Mouse (Mus musculus): ENCODE results near the gene Car10. TPM values are rescaled to one million over a fixed set of nuclear protein-coding genes. Genes with fewer than 3 reads are reported as not detected.

Car10 gene
- total and polyA plus RNA-seq, 3 experiments: not detected

DNA sequence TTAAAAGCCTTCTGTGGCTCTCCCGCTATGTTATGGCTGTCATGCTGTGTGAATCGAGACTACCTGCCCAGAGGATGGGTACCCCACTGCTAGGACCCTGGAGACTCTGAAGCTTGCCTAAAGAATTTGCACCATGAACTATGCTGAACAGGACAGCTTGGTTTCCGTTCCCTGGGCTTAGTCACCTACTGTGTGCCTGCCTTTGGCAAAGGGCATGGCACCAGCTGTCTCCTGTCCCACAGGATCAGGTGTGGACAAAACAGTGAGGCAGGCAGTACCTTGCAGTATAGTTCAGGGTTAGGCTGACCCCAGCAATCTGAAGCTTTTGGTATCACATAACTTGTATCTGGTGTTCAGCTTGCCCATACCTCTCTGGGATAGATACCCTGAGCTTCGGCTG, 25.9 kb downstream of the Car10 start:
- DNase-seq (ENCODE audit: low read depth, low spot score): no peak
- Histone ChIP-seq H3K9ac (ENCODE audit: control insufficient read depth, low read depth, low read length, poor library complexity, severe bottlenecking) (no peak overlapping the region), H3K27me3 (ENCODE audit: control insufficient read depth in 1 of 2, insufficient read depth in 2 of 2, low read length in 2 of 2) (no peaks in the 10 kb centered on the region), H3K4me3 (ENCODE audit: control insufficient read depth in 1 of 2, insufficient read depth in 1 of 2, low read depth in 2 of 2, low read length in 2 of 2) (no peak overlapping the region), H3K27ac (ENCODE audit: control insufficient read depth, low read depth, low read length) (no peak overlapping the region), H3K36me3 (ENCODE audit: control insufficient read depth in 1 of 2, insufficient read depth in 2 of 2, low read length in 2 of 2) (no peaks in the 10 kb centered on the region), H3K79me2 (ENCODE audit: control insufficient read depth, insufficient read depth, low read length, poor library complexity) (no peaks in the 10 kb centered on the region), H3K9me3 (replicated peaks; ENCODE audit: insufficient read depth, low read length) (no peaks in the 10 kb centered on the region), H3K4me1 (ENCODE audit: control insufficient read depth in 1 of 2, insufficient read depth in 2 of 2, low read length in 2 of 2) (no peaks in the 10 kb centered on the region)
- TF ChIP-seq EP300 (IDR thresholded peaks at IDR 0.05; ENCODE audit: low read depth in 1 of 2, low read length in 2 of 2): no peak
- no peak for TF ChIP-seq NRF1 (IDR thresholded peaks at IDR 0.05; ENCODE audit: insufficient read depth, low read depth, low read length, poor library complexity, severe bottlenecking)
- TF ChIP-seq POLR2AphosphoS2 (IDR thresholded peaks at IDR 0.05; ENCODE audit: low read length): no peak
- no peak for TF ChIP-seq CTCF (IDR thresholded peaks at IDR 0.05 in 2 of 3, conservative IDR thresholded peaks at IDR 0.05 in 1 of 3; ENCODE audit: control insufficient read depth in 1 of 3, insufficient read depth in 1 of 3, low read depth in 2 of 3, low read length in 3 of 3, poor library complexity in 1 of 3, severe bottlenecking in 1 of 3)
- TF ChIP-seq BHLHE40 (IDR thresholded peaks at IDR 0.05; ENCODE audit: borderline replicate concordance, low read depth, low read length): no peak
- no peak for TF ChIP-seq CHD1 (IDR thresholded peaks at IDR 0.05; ENCODE audit: low read depth, low read length)
- no peak for TF ChIP-seq GABPA (IDR thresholded peaks at IDR 0.05; ENCODE audit: low read depth, low read length)
- no peak for TF ChIP-seq SIN3A (IDR thresholded peaks at IDR 0.05; ENCODE audit: low read length)
- no peak for TF ChIP-seq MXI1 (IDR thresholded peaks at IDR 0.05; ENCODE audit: low read depth, low read length)
- TF ChIP-seq RCOR1 (IDR thresholded peaks at IDR 0.05; ENCODE audit: low read depth, low read length): no peak
- no peak for TF ChIP-seq TAL1 (IDR thresholded peaks at IDR 0.05; ENCODE audit: low read length)
- no peak for TF ChIP-seq GATA1 (IDR thresholded peaks at IDR 0.05; ENCODE audit: low read depth, low read length)
- TF ChIP-seq NELFE (IDR thresholded peaks at IDR 0.05; ENCODE audit: low read depth, low read length): no peak
- no peak for TF ChIP-seq ZMIZ1 (IDR thresholded peaks at IDR 0.05; ENCODE audit: low read depth, low read length)
- TF ChIP-seq ZC3H11A (IDR thresholded peaks at IDR 0.05; ENCODE audit: low read depth, low read length): no peak
- TF ChIP-seq MAX (IDR thresholded peaks at IDR 0.05; ENCODE audit: low read length): no peak

DNA sequence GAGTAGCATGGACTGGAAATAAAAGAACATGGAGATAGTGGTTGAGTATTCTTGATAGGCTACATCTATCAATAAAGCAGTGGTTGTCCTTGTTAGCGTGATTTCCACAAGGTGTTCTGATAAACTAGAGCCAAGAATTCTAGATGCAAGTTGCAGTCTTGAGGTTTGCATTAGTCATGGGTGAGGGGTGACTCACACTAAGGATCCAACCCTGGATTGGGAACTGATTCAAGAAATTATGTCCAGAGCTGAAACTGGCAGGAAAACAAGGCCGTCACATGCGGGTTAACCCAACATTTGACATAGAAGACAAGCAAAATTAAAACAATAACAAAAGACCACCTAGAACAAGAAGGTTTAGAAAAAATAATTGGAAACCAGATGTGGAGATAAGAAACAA, 28.6 kb downstream of the Car10 start:
- DNase-seq (ENCODE audit: low read depth, low spot score): no peak
- Histone ChIP-seq H3K27ac (ENCODE audit: control insufficient read depth, low read depth, low read length) (no peak overlapping the region), H3K27me3 (ENCODE audit: control insufficient read depth in 1 of 2, insufficient read depth in 2 of 2, low read length in 2 of 2) (no peaks in the 10 kb centered on the region), H3K4me3 (ENCODE audit: control insufficient read depth in 1 of 2, insufficient read depth in 1 of 2, low read depth in 2 of 2, low read length in 2 of 2) (no peak overlapping the region), H3K79me2 (ENCODE audit: control insufficient read depth, insufficient read depth, low read length, poor library complexity) (no peaks in the 10 kb centered on the region), H3K9ac (ENCODE audit: control insufficient read depth, low read depth, low read length, poor library complexity, severe bottlenecking) (no peak overlapping the region), H3K4me1 (ENCODE audit: control insufficient read depth in 1 of 2, insufficient read depth in 2 of 2, low read length in 2 of 2) (no peaks in the 10 kb centered on the region), H3K36me3 (ENCODE audit: control insufficient read depth in 1 of 2, insufficient read depth in 2 of 2, low read length in 2 of 2) (no peaks in the 10 kb centered on the region), H3K9me3 (replicated peaks; ENCODE audit: insufficient read depth, low read length) (no peaks in the 10 kb centered on the region)
- TF ChIP-seq USF2 (IDR thresholded peaks at IDR 0.05; ENCODE audit: borderline replicate concordance in 1 of 2, insufficient read depth in 1 of 2, low read depth in 1 of 2, low read length in 2 of 2) (no peak), CHD1 (IDR thresholded peaks at IDR 0.05; ENCODE audit: low read depth, low read length) (no peak), POLR2AphosphoS5 (IDR thresholded peaks at IDR 0.05; ENCODE audit: borderline replicate concordance, low read depth, low read length) (no peak), CTCF (IDR thresholded peaks at IDR 0.05 in 2 of 3, conservative IDR thresholded peaks at IDR 0.05 in 1 of 3; ENCODE audit: control insufficient read depth in 1 of 3, insufficient read depth in 1 of 3, low read depth in 2 of 3, low read length in 3 of 3, poor library complexity in 1 of 3, severe bottlenecking in 1 of 3) (no peak), POLR2A (IDR thresholded peaks at IDR 0.05; ENCODE audit: control insufficient read depth in 1 of 2, insufficient read depth in 1 of 2, low read depth in 1 of 2, low read length in 2 of 2, poor library complexity in 1 of 2) (no peak), UBTF (IDR thresholded peaks at IDR 0.05; ENCODE audit: borderline replicate concordance, insufficient read depth, low read depth, low read length) (no peak), ZNF384 (IDR thresholded peaks at IDR 0.05; ENCODE audit: low read depth, low read length) (no peak), GABPA (IDR thresholded peaks at IDR 0.05; ENCODE audit: low read depth, low read length) (no peak), NELFE (IDR thresholded peaks at IDR 0.05; ENCODE audit: low read depth, low read length) (no peak), MYB (IDR thresholded peaks at IDR 0.05; ENCODE audit: low read depth, low read length) (no peak), MXI1 (IDR thresholded peaks at IDR 0.05; ENCODE audit: low read depth, low read length) (no peak), HCFC1 (IDR thresholded peaks at IDR 0.05; ENCODE audit: low read depth, low read length) (no peak)

Data from MEL (cell line).